Mouse (Mus musculus): Measurements from ENCODE around the gene Prrx1.

DNA sequence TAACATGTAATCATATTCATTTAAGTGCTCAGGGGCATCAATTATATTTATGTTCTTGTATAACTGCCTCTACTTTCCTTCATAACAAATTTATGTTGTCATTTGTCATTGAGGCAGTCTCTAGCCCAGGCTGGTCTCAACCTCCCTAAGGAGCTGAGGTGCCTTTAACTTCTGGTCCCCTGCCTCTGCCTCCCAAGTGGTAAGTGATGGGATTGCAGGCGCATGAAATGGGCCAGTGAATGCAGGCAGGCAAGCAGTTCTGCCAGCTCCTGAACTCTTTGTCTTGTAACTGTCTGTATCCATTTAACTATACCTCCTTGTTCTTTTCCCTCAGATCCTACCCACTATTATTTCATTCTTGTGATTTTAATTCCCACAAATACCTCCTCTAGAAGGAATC, 31.4 kb upstream of the Prrx1 start:
- peak; percentile 54 for TF ChIP-seq CTCF (IDR thresholded peaks at IDR 0.05; ENCODE audit: low read depth)
- TF ChIP-seq EP300 (optimal IDR thresholded peaks at IDR 0.05) = no peak

All from stomach, postnatal 0 days (tissue).